Mouse (Mus musculus): Measurements from ENCODE around the gene Zfp747. TPM values are rescaled to one million over a fixed set of nuclear protein-coding genes. Genes with fewer than 3 reads are reported as not detected.

Gene Zfp747
- polyA plus RNA-seq (2015; fragmentation: Illumina TruSeq; extraction: RNeasy Lipid Tissue Mini Kit (QIAGEN cat#74804); ENCODE audit: insufficient read depth, low replicate concordance) = 4.0 TPM

DNA sequence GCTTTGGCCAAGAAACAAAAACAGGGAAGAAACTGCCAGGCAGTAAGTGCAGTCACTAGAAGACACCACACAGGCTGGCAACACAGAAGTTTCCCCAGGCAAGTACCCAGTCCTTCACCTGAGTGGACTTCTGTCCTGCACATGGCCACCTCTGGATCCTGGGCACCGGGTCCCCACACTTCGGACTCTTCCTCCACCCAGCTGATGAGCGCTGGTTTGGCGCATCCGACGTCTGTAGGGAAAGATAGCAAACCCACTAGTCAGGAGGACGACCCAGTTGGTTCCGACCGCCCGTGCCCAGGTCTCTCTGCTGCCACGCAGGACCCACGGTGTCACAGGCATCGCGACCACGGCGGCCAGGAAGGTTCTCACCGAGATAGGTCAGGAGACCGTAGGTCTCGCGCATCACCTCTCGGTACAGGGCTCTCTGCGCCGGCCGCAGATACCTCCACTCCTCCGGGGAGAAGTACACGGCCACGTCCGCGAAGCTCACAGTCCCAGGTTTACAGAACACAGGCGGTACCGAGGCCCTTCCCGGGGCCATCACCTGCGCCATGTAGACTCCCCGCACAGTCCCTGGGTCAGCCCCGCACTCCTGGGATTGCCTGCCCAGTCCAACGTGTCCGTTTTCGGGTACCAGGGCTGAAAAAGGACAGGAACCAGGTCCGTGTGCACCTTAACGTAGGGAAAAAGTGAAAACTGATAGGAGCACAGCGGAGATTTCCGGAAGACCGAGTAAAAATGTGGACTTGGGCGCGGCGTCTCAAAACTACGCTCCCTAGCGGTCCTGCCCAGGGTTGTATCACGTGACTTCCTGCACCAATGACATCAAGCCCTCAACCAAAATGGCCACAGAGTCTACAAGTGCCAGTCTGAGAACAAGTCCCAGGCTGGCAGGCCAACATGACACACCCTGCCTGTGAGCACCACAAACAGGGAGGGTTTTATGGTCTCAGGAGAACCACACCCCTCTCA lies at the start of gene Zfp747:
Zfp747 (minus strand) TSS at position 780 of the 975 bp plus-strand sequence.

DNA sequence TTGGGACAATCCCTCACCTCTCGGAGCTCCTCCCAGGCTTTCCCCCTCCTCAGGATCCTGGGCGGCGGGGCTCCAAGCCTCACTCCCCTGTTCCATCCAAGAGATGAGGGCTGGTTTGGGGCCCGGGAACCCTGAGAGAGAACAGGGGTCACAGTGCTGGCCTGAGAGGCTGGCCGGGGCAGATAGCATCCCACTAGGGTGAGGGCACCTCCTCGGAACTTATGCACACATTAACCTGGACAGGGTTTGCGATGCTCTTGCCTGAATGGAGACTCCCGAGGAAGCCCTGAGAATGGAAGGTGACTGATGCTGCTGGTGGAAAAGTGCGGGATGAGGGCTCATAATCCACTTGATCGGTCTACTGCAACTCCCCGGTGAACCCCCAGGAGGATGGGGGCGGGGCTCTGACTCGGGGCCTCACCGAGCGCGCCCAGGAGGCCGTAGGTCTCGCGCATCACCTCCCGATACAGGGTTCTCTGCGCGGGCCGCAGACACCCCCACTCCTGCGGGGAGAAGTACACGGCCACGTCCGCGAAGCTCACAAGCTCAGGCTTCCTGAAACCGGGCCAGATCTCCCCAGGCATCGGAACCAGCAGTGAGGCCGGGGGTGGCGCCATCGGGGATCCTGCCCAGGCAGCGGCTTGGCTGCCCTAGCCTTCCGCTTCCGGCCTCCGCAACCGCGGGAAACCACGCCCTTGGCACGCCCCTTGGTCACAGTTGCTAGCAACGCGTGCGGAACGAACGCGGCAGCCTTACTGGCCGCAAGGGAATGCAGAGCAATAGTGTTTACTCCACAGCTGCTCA lies 45.7 kb upstream of the Zfp747 start, which contains the start of gene Zfp688:
Zfp688 (minus strand) TSS at position 681 of the 804 bp plus-strand sequence.

DNA sequence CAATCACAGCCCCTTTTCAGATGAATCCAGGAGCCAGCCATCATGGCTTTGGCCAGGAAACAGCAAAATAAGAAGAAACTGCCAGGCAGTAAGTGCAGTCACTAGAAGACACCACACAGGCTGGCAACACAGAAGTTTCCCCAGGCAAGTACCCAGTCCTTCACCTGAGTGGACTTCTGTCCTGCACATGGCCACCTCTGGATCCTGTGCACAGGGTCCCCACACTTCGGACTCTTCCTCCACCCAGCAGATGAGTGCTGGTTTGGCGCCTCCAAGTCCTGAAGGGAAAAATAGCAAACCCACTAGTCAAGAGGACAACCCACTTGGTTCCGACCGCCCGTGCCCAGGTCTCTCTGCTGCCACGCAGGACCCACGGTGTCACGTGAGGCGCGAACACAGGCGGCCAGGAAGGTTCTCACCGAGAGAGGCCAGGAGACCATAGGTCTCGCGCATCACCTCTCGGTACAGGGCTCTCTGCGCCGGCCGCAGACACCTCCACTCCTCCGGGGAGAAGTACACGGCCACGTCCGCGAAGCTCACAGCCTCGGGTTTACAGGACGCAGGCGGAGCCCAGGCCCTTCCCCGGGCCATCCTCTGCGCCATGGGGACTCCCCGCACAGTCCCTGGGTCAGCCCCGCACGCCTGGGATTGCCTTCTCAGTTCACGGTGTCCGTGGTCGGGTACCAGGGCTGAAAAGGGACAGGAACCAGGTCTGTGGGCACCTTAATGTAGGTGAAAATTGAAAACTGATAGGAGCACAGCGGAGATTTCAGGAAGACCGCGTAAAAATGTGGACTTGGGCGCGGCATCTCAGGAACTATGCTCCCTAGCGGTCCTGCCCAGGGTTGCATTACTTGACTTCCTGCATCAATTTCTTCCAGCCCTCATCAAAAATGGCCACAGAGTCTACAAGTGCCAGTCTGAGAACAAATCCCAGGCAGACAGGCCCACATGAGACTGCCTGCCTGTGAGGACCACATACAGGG lies 30.4 kb upstream of the Zfp747 start, which contains the start of gene Zfp764:
Zfp764 (minus strand) TSS at position 821 of the 986 bp plus-strand sequence.

DNA sequence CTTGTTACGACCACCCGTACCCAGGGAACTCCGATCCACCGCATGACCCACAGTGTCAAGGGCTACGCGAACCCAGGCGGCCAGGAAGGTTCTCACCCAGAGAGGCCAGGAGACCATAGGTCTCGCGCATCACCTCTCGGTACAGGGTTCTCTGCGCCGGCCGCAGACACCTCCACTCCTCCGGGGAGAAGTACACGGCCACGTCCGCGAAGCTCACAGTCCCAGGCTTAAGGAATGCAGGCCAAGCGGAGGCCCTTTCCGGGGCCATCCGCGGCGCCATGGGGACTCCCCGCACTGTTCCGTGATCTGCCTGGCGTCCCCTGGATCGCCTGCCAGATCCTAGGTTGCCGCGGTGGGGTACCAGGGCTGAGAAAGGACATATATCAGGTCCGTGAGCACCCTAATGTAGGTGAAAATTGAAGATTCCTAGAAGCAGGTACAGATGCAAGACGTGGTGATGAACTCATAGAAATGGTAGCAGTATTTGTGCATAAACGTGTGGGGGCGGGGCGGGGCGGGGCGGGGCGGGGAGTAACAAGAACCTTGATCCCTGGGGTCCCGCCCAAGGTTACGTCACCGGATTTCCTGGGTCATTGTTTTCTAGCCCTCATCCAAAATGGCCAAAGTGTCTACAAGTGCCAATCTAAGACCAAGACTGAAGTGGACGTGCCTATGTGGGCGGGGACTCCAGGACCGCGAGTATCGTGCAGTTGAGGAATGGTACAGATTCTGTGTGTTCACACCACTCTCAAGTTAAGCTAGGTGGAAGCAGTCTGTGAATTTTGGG lies 17.5 kb upstream of the Zfp747 start, which contains the start of gene E430018J23Rik:
E430018J23Rik (minus strand) TSS at position 473 of the 787 bp plus-strand sequence.

DNA sequence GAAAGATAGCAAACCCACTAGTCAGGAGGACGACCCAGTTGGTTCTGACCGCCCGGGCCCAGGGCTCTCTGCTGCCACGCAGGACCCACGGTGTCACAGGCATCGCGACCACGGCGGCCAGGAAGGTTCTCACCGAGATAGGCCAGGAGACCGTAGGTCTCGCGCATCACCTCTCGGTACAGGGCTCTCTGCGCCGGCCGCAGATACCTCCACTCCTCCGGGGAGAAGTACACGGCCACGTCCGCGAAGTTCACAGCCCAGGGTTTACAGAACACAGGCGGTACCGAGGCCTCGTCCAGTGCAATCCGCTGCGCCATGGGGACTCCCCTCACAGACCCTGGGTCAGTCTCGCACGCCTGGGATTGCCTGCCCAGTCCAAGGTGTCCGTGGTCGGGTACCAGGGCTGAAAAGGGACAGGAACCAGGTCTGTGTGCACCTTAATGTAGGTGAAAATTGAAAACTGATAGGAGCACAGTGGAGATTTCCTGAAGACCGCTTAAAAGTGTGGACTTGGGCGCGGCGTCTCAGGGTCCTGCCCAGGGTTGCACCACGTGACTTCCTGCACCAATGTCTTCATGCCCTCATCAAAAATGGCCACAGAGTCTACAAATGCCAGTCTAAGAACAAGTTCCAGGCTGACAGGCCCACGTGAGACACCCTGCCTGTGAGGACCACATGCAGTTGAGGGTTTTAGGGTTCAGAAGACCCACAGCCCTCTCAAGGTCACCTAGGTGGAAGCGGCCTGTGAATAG lies 11.0 kb upstream of the Zfp747 start, which contains the start of gene 9130019O22Rik:
9130019O22Rik (minus strand) TSS at position 526 of the 752 bp plus-strand sequence.

DNA sequence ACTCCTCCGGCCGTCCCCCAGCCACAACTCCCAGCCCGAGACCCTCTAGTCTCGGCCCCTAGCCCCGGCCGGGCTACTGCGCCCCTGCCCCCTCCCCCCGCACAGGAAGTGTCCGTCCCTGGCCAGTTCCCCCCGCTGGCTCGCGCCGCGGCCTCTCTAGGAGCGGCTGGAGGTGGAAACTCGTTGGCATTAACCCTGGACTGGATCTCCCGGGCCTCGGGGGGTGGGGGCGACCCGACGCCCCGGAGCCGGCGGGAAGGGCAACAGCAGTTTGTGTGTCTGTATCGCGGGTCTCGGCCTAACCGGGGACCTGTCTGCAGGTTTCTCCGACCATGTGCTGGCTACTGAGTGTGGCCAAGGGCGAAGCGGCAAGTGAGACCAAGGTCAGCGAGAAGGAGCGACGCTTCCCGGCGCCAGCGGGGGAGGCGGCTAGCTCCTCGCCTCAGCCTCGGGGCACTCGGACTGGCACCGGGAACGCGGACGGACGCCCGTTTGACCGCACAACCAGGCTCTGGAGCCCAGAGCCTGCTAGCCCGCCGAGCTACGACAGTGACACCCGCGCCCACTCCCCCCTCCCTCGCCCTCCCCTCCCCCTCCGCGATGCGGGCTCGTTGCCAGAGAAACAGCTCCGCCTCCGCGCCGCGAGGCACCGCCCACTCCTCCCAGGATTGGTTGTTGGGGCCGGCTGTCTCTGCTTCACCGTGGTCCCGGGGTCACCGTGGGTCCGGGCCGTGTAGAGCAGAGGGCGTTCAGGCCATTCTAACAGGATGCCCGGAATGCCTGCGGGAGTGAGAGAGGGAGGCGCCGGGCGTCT lies 30.1 kb downstream of the Zfp747 start, which contains the start of gene Zfp768:
Zfp768 (minus strand) TSS at position 78 of the 814 bp plus-strand sequence.

Other genes with a start within 250 kb of the Zfp747 start
- gene Spn, start 238.2 kb downstream of the Zfp747 start, polyA plus RNA-seq (2015; fragmentation: Illumina TruSeq; extraction: RNeasy Lipid Tissue Mini Kit (QIAGEN cat#74804); ENCODE audit: insufficient read depth, low replicate concordance) = 77.1 TPM
- gene Cd2bp2, start 180.0 kb downstream of the Zfp747 start, polyA plus RNA-seq (2015; fragmentation: Illumina TruSeq; extraction: RNeasy Lipid Tissue Mini Kit (QIAGEN cat#74804); ENCODE audit: insufficient read depth, low replicate concordance) = 83.7 TPM
- 37.1 TPM for gene Tbc1d10b, start 167.6 kb downstream of the Zfp747 start, polyA plus RNA-seq (2015; fragmentation: Illumina TruSeq; extraction: RNeasy Lipid Tissue Mini Kit (QIAGEN cat#74804); ENCODE audit: insufficient read depth, low replicate concordance)
- gene Mylpf, start 167.2 kb downstream of the Zfp747 start, polyA plus RNA-seq (2015; fragmentation: Illumina TruSeq; extraction: RNeasy Lipid Tissue Mini Kit (QIAGEN cat#74804); ENCODE audit: insufficient read depth, low replicate concordance) = 5.7 TPM
- 9.4 TPM for gene Zfp553, start 143.0 kb downstream of the Zfp747 start, polyA plus RNA-seq (2015; fragmentation: Illumina TruSeq; extraction: RNeasy Lipid Tissue Mini Kit (QIAGEN cat#74804); ENCODE audit: insufficient read depth, low replicate concordance)
- gene Sept1, start 142.9 kb downstream of the Zfp747 start, polyA plus RNA-seq (2015; fragmentation: Illumina TruSeq; extraction: RNeasy Lipid Tissue Mini Kit (QIAGEN cat#74804); ENCODE audit: insufficient read depth, low replicate concordance) = 234 TPM
- 6.0 TPM for gene Zfp771, start 131.8 kb downstream of the Zfp747 start, polyA plus RNA-seq (2015; fragmentation: Illumina TruSeq; extraction: RNeasy Lipid Tissue Mini Kit (QIAGEN cat#74804); ENCODE audit: insufficient read depth, low replicate concordance)
- gene Dctpp1, start 115.3 kb downstream of the Zfp747 start, polyA plus RNA-seq (2015; fragmentation: Illumina TruSeq; extraction: RNeasy Lipid Tissue Mini Kit (QIAGEN cat#74804); ENCODE audit: insufficient read depth, low replicate concordance) = 8.7 TPM
- 26.2 TPM for gene Sephs2, start 102.0 kb downstream of the Zfp747 start, polyA plus RNA-seq (2015; fragmentation: Illumina TruSeq; extraction: RNeasy Lipid Tissue Mini Kit (QIAGEN cat#74804); ENCODE audit: insufficient read depth, low replicate concordance)
- gene Itgal, start 79.8 kb downstream of the Zfp747 start, polyA plus RNA-seq (2015; fragmentation: Illumina TruSeq; extraction: RNeasy Lipid Tissue Mini Kit (QIAGEN cat#74804); ENCODE audit: insufficient read depth, low replicate concordance) = 108 TPM
- 3.3 TPM for gene Zfp768, start 30.5 kb downstream of the Zfp747 start, polyA plus RNA-seq (2015; fragmentation: Illumina TruSeq; extraction: RNeasy Lipid Tissue Mini Kit (QIAGEN cat#74804); ENCODE audit: insufficient read depth, low replicate concordance)
- gene 9130019O22Rik, start 11.1 kb upstream of the Zfp747 start, polyA plus RNA-seq (2015; fragmentation: Illumina TruSeq; extraction: RNeasy Lipid Tissue Mini Kit (QIAGEN cat#74804); ENCODE audit: insufficient read depth, low replicate concordance) = 4.2 TPM
- gene E430018J23Rik, start 17.6 kb upstream of the Zfp747 start, polyA plus RNA-seq (2015; fragmentation: Illumina TruSeq; extraction: RNeasy Lipid Tissue Mini Kit (QIAGEN cat#74804); ENCODE audit: insufficient read depth, low replicate concordance) = 2.5 TPM
- 9.8 TPM for gene Zfp764, start 30.8 kb upstream of the Zfp747 start, polyA plus RNA-seq (2015; fragmentation: Illumina TruSeq; extraction: RNeasy Lipid Tissue Mini Kit (QIAGEN cat#74804); ENCODE audit: insufficient read depth, low replicate concordance)
- gene Zfp688, start 46.0 kb upstream of the Zfp747 start, polyA plus RNA-seq (2015; fragmentation: Illumina TruSeq; extraction: RNeasy Lipid Tissue Mini Kit (QIAGEN cat#74804); ENCODE audit: insufficient read depth, low replicate concordance) = 16.2 TPM
- gene Zfp689, start 73.1 kb upstream of the Zfp747 start, polyA plus RNA-seq (2015; fragmentation: Illumina TruSeq; extraction: RNeasy Lipid Tissue Mini Kit (QIAGEN cat#74804); ENCODE audit: insufficient read depth, low replicate concordance) = 2.5 TPM
- 76.8 TPM for gene Prr14, start 83.6 kb upstream of the Zfp747 start, polyA plus RNA-seq (2015; fragmentation: Illumina TruSeq; extraction: RNeasy Lipid Tissue Mini Kit (QIAGEN cat#74804); ENCODE audit: insufficient read depth, low replicate concordance)
- 86.5 TPM for gene Fbrs, start 103.1 kb upstream of the Zfp747 start, polyA plus RNA-seq (2015; fragmentation: Illumina TruSeq; extraction: RNeasy Lipid Tissue Mini Kit (QIAGEN cat#74804); ENCODE audit: insufficient read depth, low replicate concordance)
- gene Srcap, start 135.9 kb upstream of the Zfp747 start, polyA plus RNA-seq (2015; fragmentation: Illumina TruSeq; extraction: RNeasy Lipid Tissue Mini Kit (QIAGEN cat#74804); ENCODE audit: insufficient read depth, low replicate concordance) = 41.1 TPM
- 25.3 TPM for gene Gm42715, start 143.5 kb upstream of the Zfp747 start, polyA plus RNA-seq (2015; fragmentation: Illumina TruSeq; extraction: RNeasy Lipid Tissue Mini Kit (QIAGEN cat#74804); ENCODE audit: insufficient read depth, low replicate concordance)
- gene Tmem265, start 185.3 kb upstream of the Zfp747 start, polyA plus RNA-seq (2015; fragmentation: Illumina TruSeq; extraction: RNeasy Lipid Tissue Mini Kit (QIAGEN cat#74804); ENCODE audit: insufficient read depth, low replicate concordance) = not detected
- 103 TPM for gene Phkg2, start 197.3 kb upstream of the Zfp747 start, polyA plus RNA-seq (2015; fragmentation: Illumina TruSeq; extraction: RNeasy Lipid Tissue Mini Kit (QIAGEN cat#74804); ENCODE audit: insufficient read depth, low replicate concordance)
- 1.8 TPM for gene Ccdc189, start 212.5 kb upstream of the Zfp747 start, polyA plus RNA-seq (2015; fragmentation: Illumina TruSeq; extraction: RNeasy Lipid Tissue Mini Kit (QIAGEN cat#74804); ENCODE audit: insufficient read depth, low replicate concordance)
- gene Rnf40, start 212.7 kb upstream of the Zfp747 start, polyA plus RNA-seq (2015; fragmentation: Illumina TruSeq; extraction: RNeasy Lipid Tissue Mini Kit (QIAGEN cat#74804); ENCODE audit: insufficient read depth, low replicate concordance) = 30.1 TPM
- gene Zfp629, start 239.7 kb upstream of the Zfp747 start, polyA plus RNA-seq (2015; fragmentation: Illumina TruSeq; extraction: RNeasy Lipid Tissue Mini Kit (QIAGEN cat#74804); ENCODE audit: insufficient read depth, low replicate concordance) = 6.0 TPM